Mouse (Mus musculus) forebrain, embryonic 11.5 days (tissue): ENCODE results near the gene Ankmy1. TPM values are rescaled to one million over a fixed set of nuclear protein-coding genes. Genes with fewer than 3 reads are reported as not detected.

Experiments used
- ATAC-seq: fragments of 200-750 bp; cut with Nextera tagmentation; replicated peaks from 2 replicates; pipeline ENCODE4 v1.8.0; 2017; ENCODE audit warnings: moderate TSS enrichment; ENCODE audit not compliant: low FRiP score
- DNase-seq: peaks from one replicate; pipeline ENCODE4 v3.0.0-alpha.2; 2017; ENCODE audit warnings: low spot score
- H3K27ac ChIP-seq: fragments of 300-500 bp; sonication (generic); 2 replicates; pipeline ENCODE4 v1.5.1; 2014; ENCODE audit warnings: low read depth, low read length
- H3K27me3 ChIP-seq: fragments of 300-500 bp; sonication (generic); 2 replicates; pipeline ENCODE4 v1.6.1; 2014; ENCODE audit warnings: mild to moderate bottlenecking, low read length, mixed read lengths; ENCODE audit not compliant: control insufficient read depth, insufficient read depth
- H3K36me3 ChIP-seq: fragments of 300-500 bp; sonication (generic); 2 replicates; pipeline ENCODE4 v1.6.1; 2014; ENCODE audit warnings: mild to moderate bottlenecking, low read length, moderate library complexity, mixed read lengths; ENCODE audit not compliant: control insufficient read depth, insufficient read depth
- H3K4me1 ChIP-seq: fragments of 300-500 bp; sonication (generic); replicated peaks from 2 replicates; pipeline ENCODE4 v1.6.1; 2014; ENCODE audit warnings: low read length, mixed read lengths; ENCODE audit not compliant: control insufficient read depth, insufficient read depth
- H3K4me2 ChIP-seq: fragments of 300-500 bp; sonication (generic); 2 replicates; pipeline ENCODE4 v1.6.1; 2014; ENCODE audit warnings: low read depth, mild to moderate bottlenecking, low read length, moderate library complexity, mixed read lengths; ENCODE audit not compliant: severe bottlenecking
- H3K4me3 ChIP-seq: fragments of 300-500 bp; sonication (generic); 2 replicates; pipeline ENCODE4 v1.5.1; 2014; ENCODE audit warnings: low read depth, low read length
- H3K9ac ChIP-seq: fragments of 300-500 bp; sonication (generic); 2 replicates; pipeline ENCODE4 v1.6.1; 2014; ENCODE audit warnings: low read length
- H3K9me3 ChIP-seq: fragments of 300-500 bp; sonication (generic); 2 replicates; pipeline ENCODE4 v1.6.1; 2016; ENCODE audit warnings: low read length, mixed read lengths; ENCODE audit not compliant: control insufficient read depth
- WGBS: fragments of 180-500 bp; shearing (Covaris S2); extraction: QIAGEN DNeasy Blood & Tissue Kit; methylation state at CpG from one replicate; pipeline ENCODE4 v1.1.7; 2014; 5-methylcytosine and 5-hydroxymethylcytosine counted together
- polyA plus RNA-seq: library from polyadenylated mRNA; unstranded; fragments of >200 nt; fragmentation: Nextera tagmentation; extraction: Ambion mirVana; gene quantifications from 2 replicates; pipeline ENCODE4 v1.2.1, GENCODE M21; 2014

Ankmy1 gene
- polyA plus RNA-seq: 1.5 and 1.8 TPM in 2 replicates

GRCm38 (mm10) chr1:92902786-92903185, at the start of gene Ankmy1:
Ankmy1 (minus strand) TSS chr1:92902906.
- H3K4me3 ChIP-seq: peak within 1 kb of the TSS; percentile 20
- WGBS: 2% methylated on average over 15 of the region's 15 CpGs
- peaks cover 4% of the 10 kb centered on the region; the same call in 1 of the 2 replicates for H3K4me1 ChIP-seq
- no peak within 1 kb of the TSS for H3K9ac ChIP-seq
- H3K36me3 ChIP-seq: no peaks in the 10 kb centered on the region
- H3K4me2 ChIP-seq: peak within 1 kb of the TSS; percentile 48
- no peaks in the 10 kb centered on the region for H3K9me3 ChIP-seq
- no peaks in the 10 kb centered on the region for H3K27me3 ChIP-seq
- no peak within 1 kb of the TSS for H3K27ac ChIP-seq
- peak; percentile 51 for ATAC-seq
- peak; percentile 88 for DNase-seq

- H3K36me3 ChIP-seq: no peaks in the 10 kb centered on the region; the same call in 1 of the 2 replicates
- H3K27ac ChIP-seq: no peak within 1 kb of the TSS
- 81% methylated on average over 5 of the region's 5 CpGs for WGBS
- ATAC-seq: no peak
- no peak within 1 kb of the TSS for H3K4me3 ChIP-seq
- no peaks in the 10 kb centered on the region for H3K9me3 ChIP-seq
- no peak within 1 kb of the TSS for H3K4me2 ChIP-seq
- no peak within 1 kb of the TSS for H3K9ac ChIP-seq
- DNase-seq: no peak
- H3K4me1 ChIP-seq: no peaks in the 10 kb centered on the region
- no peaks in the 10 kb centered on the region for H3K27me3 ChIP-seq
Measured at GRCm38 (mm10) chr1:92950607-92951006, 47.9 kb upstream of the Ankmy1 start, which contains the start of gene Gpr35. Gpr35 (plus strand) TSS chr1:92950865.

DNA sequence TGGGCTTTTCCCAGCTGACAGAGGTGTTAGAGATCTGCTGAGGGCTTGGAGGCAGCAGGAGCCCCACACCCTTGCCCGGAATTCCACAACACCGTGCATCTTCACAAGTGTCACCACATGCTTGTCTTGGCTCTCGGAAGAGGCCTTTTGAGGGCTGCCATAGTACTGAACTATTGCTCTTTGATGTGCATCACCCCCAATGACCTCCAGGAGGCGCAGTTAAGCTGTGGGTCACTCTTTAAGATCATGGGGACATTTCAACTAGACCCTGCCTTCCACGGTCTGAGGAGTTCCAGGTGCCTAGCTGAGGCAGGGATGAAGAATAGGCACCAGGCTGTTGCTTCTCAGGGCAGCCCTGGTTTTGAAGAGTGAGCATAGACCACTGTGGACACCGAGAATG, 46.7 kb upstream of the Ankmy1 start:
- no peaks in the 10 kb centered on the region; the same call in 1 of the 2 replicates for H3K36me3 ChIP-seq
- H3K4me1 ChIP-seq: no peaks in the 10 kb centered on the region
- ATAC-seq: no peak
- DNase-seq: no peak
- no peaks in the 10 kb centered on the region for H3K9me3 ChIP-seq
- H3K4me2 ChIP-seq: no peak overlapping the region
- H3K9ac ChIP-seq: no peak overlapping the region
- no peak overlapping the region for H3K27ac ChIP-seq
- H3K27me3 ChIP-seq: no peaks in the 10 kb centered on the region
- 66% methylated on average over 6 of the region's 6 CpGs for WGBS
- no peak overlapping the region for H3K4me3 ChIP-seq

GRCm38 (mm10) chr1:92947966-92948365, 45.3 kb upstream of the Ankmy1 start:
- Histone ChIP-seq H3K9me3 (no peaks in the 10 kb centered on the region), H3K27me3 (no peaks in the 10 kb centered on the region), H3K27ac (no peak overlapping the region), H3K9ac (no peak overlapping the region), H3K36me3 (no peaks in the 10 kb centered on the region; the same call in 1 of the 2 replicates), H3K4me1 (no peaks in the 10 kb centered on the region), H3K4me3 (no peak overlapping the region), H3K4me2 (no peak overlapping the region)
- no peak for ATAC-seq
- 95% methylated on average over 3 of the region's 3 CpGs for WGBS
- DNase-seq: peak; percentile 32

DNA sequence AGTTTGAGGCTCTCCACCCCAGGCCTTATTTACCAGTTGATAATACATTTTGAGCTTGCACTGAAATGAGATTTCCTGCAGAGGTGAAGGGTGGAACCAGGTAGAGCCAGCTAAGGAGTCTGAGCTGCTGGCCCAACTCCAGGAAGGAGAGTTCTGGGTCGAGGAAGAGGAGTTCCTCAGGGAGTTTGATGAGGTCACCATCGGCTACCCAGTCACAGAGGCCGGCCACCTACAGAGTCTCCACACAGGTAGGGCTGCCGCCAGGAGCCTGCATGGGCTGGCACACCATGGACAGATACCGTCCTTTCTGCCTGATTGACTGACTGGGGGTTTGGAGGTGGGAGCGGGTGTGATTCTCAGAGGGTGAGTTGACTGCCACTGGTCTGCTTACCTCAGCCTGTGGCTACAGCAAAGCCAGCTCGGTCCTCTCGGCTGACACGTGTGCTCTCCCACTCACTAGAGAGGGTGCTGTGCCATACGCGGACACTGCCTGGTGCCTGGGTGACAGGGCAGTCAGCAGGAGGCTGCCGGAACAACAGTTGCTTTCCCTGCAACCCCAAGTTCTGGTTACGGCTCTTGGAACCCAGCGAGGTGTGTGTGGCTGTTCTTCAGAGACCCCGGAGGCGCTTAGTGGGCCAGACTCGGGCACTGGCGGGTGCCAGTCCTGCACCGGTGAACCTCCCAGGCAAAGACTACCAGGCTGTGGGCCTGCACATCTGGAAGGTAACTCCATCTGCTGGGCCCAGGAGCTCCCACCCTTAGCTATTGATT, 40.7 kb upstream of the Ankmy1 start:
- ATAC-seq (no peak), DNase-seq (no peak)
- H3K9me3 ChIP-seq: no peaks in the 10 kb centered on the region
- no peak overlapping the region for H3K27ac ChIP-seq
- H3K4me2 ChIP-seq: no peak overlapping the region
- H3K27me3 ChIP-seq: no peaks in the 10 kb centered on the region
- WGBS: 94% methylated on average over 19 of the region's 19 CpGs
- H3K36me3 ChIP-seq: peaks cover 8% of the 10 kb centered on the region; the same call in 1 of the 2 replicates
- H3K4me1 ChIP-seq: no peaks in the 10 kb centered on the region
- no peak overlapping the region for H3K9ac ChIP-seq
- no peak overlapping the region for H3K4me3 ChIP-seq

GRCm38 (mm10) chr1:92939746-92940145, 37.0 kb upstream of the Ankmy1 start:
- Histone ChIP-seq H3K27me3 (no peaks in the 10 kb centered on the region), H3K9me3 (no peaks in the 10 kb centered on the region), H3K4me2 (no peak overlapping the region), H3K36me3 (peaks cover 8% of the 10 kb centered on the region; the same call in 1 of the 2 replicates), H3K9ac (no peak overlapping the region), H3K27ac (no peak overlapping the region), H3K4me3 (no peak overlapping the region), H3K4me1 (peaks cover 7% of the 10 kb centered on the region; the same call in 1 of the 2 replicates)
- ATAC-seq (no peak), DNase-seq (no peak)
- WGBS: 92% methylated on average over 4 of the region's 4 CpGs

DNA sequence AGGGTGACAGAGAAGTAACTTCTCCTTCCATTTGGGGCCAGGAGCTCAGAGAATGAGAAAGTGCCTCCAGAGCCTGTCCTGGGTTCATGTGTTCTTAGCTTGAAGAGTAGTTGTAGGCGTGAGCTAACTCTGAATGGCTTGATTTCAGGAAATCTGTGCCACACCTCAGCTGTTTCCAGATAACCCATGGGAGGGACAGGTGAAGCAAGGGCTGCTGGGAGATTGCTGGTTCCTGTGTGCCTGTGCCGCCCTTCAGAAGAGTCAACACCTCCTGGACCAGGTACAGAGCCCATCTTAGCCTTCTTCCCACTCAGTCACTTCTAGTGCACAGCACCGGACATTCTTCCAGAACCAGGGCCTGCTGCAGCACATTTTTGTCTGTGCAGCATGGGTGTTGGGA, 35.1 kb upstream of the Ankmy1 start:
- no peak for ATAC-seq
- Histone ChIP-seq H3K4me1 (peaks cover 11% of the 10 kb centered on the region; the same call in 1 of the 2 replicates), H3K4me2 (no peak overlapping the region), H3K4me3 (no peak overlapping the region), H3K36me3 (peaks cover 8% of the 10 kb centered on the region; the same call in 1 of the 2 replicates), H3K27ac (no peak overlapping the region), H3K27me3 (no peaks in the 10 kb centered on the region), H3K9me3 (no peaks in the 10 kb centered on the region), H3K9ac (no peak overlapping the region)
- 86% methylated on average over 3 of the region's 3 CpGs for WGBS
- DNase-seq: no peak

- H3K9ac ChIP-seq: no peak overlapping the region
- no peak overlapping the region for H3K4me2 ChIP-seq
- ATAC-seq (no peak), DNase-seq (no peak)
- no peak overlapping the region for H3K4me3 ChIP-seq
- no peak overlapping the region for H3K27ac ChIP-seq
- H3K27me3 ChIP-seq: no peaks in the 10 kb centered on the region
- WGBS: 83% methylated on average over 3 of the region's 3 CpGs
- no peaks in the 10 kb centered on the region for H3K9me3 ChIP-seq
- peaks cover 8% of the 10 kb centered on the region; the same call in 1 of the 2 replicates for H3K36me3 ChIP-seq
- peaks cover 11% of the 10 kb centered on the region; the same call in 1 of the 2 replicates for H3K4me1 ChIP-seq
Measured at GRCm38 (mm10) chr1:92936467-92936866, 33.8 kb upstream of the Ankmy1 start.
